Mouse (Mus musculus) C2C12 (cell line): ENCODE measurements around the gene Pigz.

Experiments
- CEBPB ChIP-seq: IDR thresholded peaks from one replicate; pipeline ENCODE4 v1.6.1; 2011; ENCODE audit warnings: low read depth, mild to moderate bottlenecking, control low read depth, moderate library complexity
- CTCF ChIP-seq: IDR thresholded peaks from one replicate; pipeline ENCODE4 v1.5.1; 2011; ENCODE audit not compliant: control insufficient read depth, insufficient read depth, insufficient read length
- MAX ChIP-seq: IDR thresholded peaks from one replicate; pipeline ENCODE4 v1.6.1; 2011; ENCODE audit warnings: mild to moderate bottlenecking, control low read depth
- MYOD1 ChIP-seq: IDR thresholded peaks from one replicate; pipeline ENCODE4 v1.6.1; 2011; ENCODE audit warnings: low read depth; ENCODE audit not compliant: control insufficient read depth, insufficient read length
- MYOG ChIP-seq: IDR thresholded peaks from one replicate; pipeline ENCODE4 v1.6.1; 2011; ENCODE audit not compliant: control insufficient read depth, insufficient read length; ENCODE audit errors: extremely low read depth
- USF1 ChIP-seq: IDR thresholded peaks from one replicate; pipeline ENCODE4 v1.6.1; 2011; ENCODE audit warnings: low read depth, mild to moderate bottlenecking, control low read depth, moderate library complexity

DNA sequence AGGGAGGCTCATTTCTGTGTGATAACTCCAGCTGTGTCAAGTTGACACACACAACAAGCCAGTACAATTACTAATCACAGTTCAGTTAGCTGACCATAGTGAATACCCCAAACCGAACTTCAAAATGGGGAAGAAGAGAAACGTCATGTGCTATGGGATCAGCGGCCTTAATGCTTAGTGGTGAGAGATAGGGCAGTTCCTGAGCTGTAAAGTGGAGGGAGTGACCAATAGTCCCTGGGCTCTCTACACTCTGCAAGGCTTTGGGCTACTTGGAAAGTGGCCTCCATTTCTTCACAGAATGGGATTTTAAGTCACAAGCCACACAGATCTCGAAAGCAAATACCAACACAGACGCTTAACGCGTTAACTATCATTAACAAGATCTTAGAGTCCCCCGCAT is 13.7 kb downstream of the Pigz start:
- TF ChIP-seq USF1: no peak
- TF ChIP-seq MAX: no peak
- no peak for TF ChIP-seq CTCF
- TF ChIP-seq MYOD1: no peak
- no peak for TF ChIP-seq CEBPB
- TF ChIP-seq MYOG: no peak
